Mouse (Mus musculus) liver, embryonic 14.5 days (tissue): Measurements from ENCODE around the gene Ciao2a.

Experiments
- CTCF ChIP-seq: IDR thresholded peaks from 2 replicates; pipeline ENCODE4 v1.5.1; 2016; ENCODE audit warnings: antibody characterized with exemption, low read depth, control low read depth
- EP300 ChIP-seq: IDR thresholded peaks from 2 replicates; pipeline ENCODE4 v1.6.1; 2016; ENCODE audit warnings: antibody characterized with exemption, low read depth

DNA sequence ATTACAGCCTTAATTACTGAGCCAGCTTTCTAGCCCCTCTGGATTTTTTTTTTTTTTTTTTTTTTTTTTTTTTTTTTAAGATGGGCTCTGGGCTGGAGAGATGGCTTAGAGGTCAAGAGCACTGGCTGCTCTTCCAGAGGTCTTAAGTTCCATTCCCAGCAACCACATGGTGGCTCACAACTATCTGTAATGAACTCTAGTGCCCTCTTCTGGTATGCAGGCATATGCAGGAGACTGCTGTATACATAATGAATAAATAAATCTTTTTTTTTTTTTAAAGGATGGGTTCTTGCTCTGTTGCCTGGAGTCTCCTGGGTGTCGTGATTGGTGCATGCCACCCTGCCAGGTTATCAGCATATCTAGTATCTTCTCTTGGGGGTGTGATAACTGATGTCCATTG lies 29.1 kb downstream of the Ciao2a start:
- peak; percentile 58 for TF ChIP-seq CTCF
- no peak for TF ChIP-seq EP300
